Mouse (Mus musculus): ENCODE measurements at regions not wholly inside any gene's neighbourhood (a gene's known extent, or its start where the extent isn't known, plus 50 kb on each side); places are given as distances from the start of the nearest gene placed in this dataset.

- ChIA-PET POLR2A (no interaction called here), CTCF (no interaction called here)
Observed at GRCm38 (mm10) chr15:63445016-63445415, 400.0 kb downstream of the Gsdmc2 start.

GRCm38 (mm10) chr15:63442146-63442780 lies 402.7 kb downstream of the Gsdmc2 start:
- POLR2A ChIA-PET, result no interaction called here

GRCm38 (mm10) chr15:63412649-63413048 lies 432.3 kb downstream of the Gsdmc2 start:
- CTCF ChIA-PET, result no interaction called here
- POLR2A ChIA-PET, result no interaction called here

More at GRCm38 (mm10) chr15:63442146-63442780, 402.7 kb downstream of the Gsdmc2 start:
- CTCF ChIA-PET, result no interaction called here

- POLR2A ChIA-PET, result interaction anchor here in 1 of 4 experiments (0.7 kb wide), 1 partner anchor 150 kb away, joined by 3 read pairs; no protein-coding TSS in a partner anchor
- CTCF ChIA-PET, result no interaction called here
Observed at GRCm38 (mm10) chr15:63411771-63412118, 433.2 kb downstream of the Gsdmc2 start.

- POLR2A ChIA-PET, result interaction anchor here in 1 of 4 experiments (0.7 kb wide), 1 partner anchor 150 kb away, joined by 3 read pairs; no protein-coding TSS in a partner anchor
- CTCF ChIA-PET, result no interaction called here
Observed at GRCm38 (mm10) chr15:63410994-63411770, 433.8 kb downstream of the Gsdmc2 start.

GRCm38 (mm10) chr15:63400445-63400844 lies 444.5 kb downstream of the Gsdmc2 start:
- CTCF ChIA-PET, result no interaction called here
- POLR2A ChIA-PET, result no interaction called here

GRCm38 (mm10) chr15:63400011-63400410 lies 445.0 kb downstream of the Gsdmc2 start:
- POLR2A ChIA-PET, result no interaction called here
- CTCF ChIA-PET, result no interaction called here

GRCm38 (mm10) chr15:63397485-63397884 lies 447.5 kb downstream of the Gsdmc2 start:
- ChIA-PET POLR2A (no interaction called here), CTCF (no interaction called here)

GRCm38 (mm10) chr15:63377258-63377657 lies 467.7 kb downstream of the Gsdmc2 start:
- ChIA-PET POLR2A (no interaction called here), CTCF (no interaction called here)

GRCm38 (mm10) chr15:63371328-63372023 lies 473.5 kb downstream of the Gsdmc2 start:
- POLR2A ChIA-PET, result no interaction called here

GRCm38 (mm10) chr15:63364473-63364872 lies 480.5 kb downstream of the Gsdmc2 start:
- ChIA-PET CTCF (no interaction called here), POLR2A (no interaction called here)

More at GRCm38 (mm10) chr15:63371328-63372023, 473.5 kb downstream of the Gsdmc2 start:
- CTCF ChIA-PET, result no interaction called here

- POLR2A ChIA-PET, result interaction anchor here in 1 of 4 experiments (0.5 kb wide), 1 partner anchor 30 kb away, joined by 5 read pairs; no protein-coding TSS in a partner anchor
- CTCF ChIA-PET, result no interaction called here
Observed at GRCm38 (mm10) chr15:63360402-63360801, 484.6 kb downstream of the Gsdmc2 start.

- CTCF ChIA-PET, result no interaction called here
- POLR2A ChIA-PET, result interaction anchor here in 1 of 4 experiments (0.6 kb wide), 1 partner anchor 303 kb away, joined by 3 read pairs; no protein-coding TSS in a partner anchor
Observed at GRCm38 (mm10) chr15:63341730-63342129, 503.2 kb downstream of the Gsdmc2 start.

- ChIA-PET CTCF (no interaction called here), POLR2A (interaction anchor here in 1 of 4 experiments (0.7 kb wide), 1 partner anchor 17 kb away, joined by 3 read pairs; no protein-coding TSS in a partner anchor)
Observed at GRCm38 (mm10) chr15:63340322-63341060, 504.5 kb downstream of the Gsdmc2 start.

- ChIA-PET CTCF (interaction anchor here in 1 of 4 experiments (0.6 kb wide), 1 partner anchor 210 kb away, joined by 4 read pairs; no protein-coding TSS in a partner anchor), POLR2A (no interaction called here)
Observed at GRCm38 (mm10) chr15:63319666-63320065, 525.3 kb downstream of the Gsdmc2 start.

- CTCF ChIA-PET, result no interaction called here
- POLR2A ChIA-PET, result no interaction called here
Observed at GRCm38 (mm10) chr15:63310426-63310825, 534.6 kb downstream of the Gsdmc2 start.

GRCm38 (mm10) chr15:63299311-63299710 lies 545.7 kb downstream of the Gsdmc2 start:
- CTCF ChIA-PET, result no interaction called here
- POLR2A ChIA-PET, result no interaction called here

GRCm38 (mm10) chr15:63288534-63288933 lies 556.4 kb downstream of the Gsdmc2 start:
- POLR2A ChIA-PET, result no interaction called here
- CTCF ChIA-PET, result no interaction called here

GRCm38 (mm10) chr15:63286026-63286425 lies 559.0 kb downstream of the Gsdmc2 start:
- ChIA-PET CTCF (no interaction called here), POLR2A (no interaction called here)

- ChIA-PET POLR2A (interaction anchor here in 1 of 4 experiments (0.5 kb wide), 1 partner anchor 107 kb away, joined by 3 read pairs; no protein-coding TSS in a partner anchor), CTCF (interaction anchor here in 1 of 4 experiments (0.6 kb wide), 1 partner anchor 349 kb away, joined by 3 read pairs; no protein-coding TSS in a partner anchor)
Observed at GRCm38 (mm10) chr15:63270381-63270780, 574.6 kb downstream of the Gsdmc2 start.

Data from embryonic stem cell, embryonic (primary cell).